Mouse (Mus musculus) liver, adult 2 months (tissue): ENCODE measurements around the gene Olfr324. TPM values are rescaled to one million over a fixed set of nuclear protein-coding genes. Genes with fewer than 3 reads are reported as not detected.

ENCODE experiments used
- DNase-seq: peaks from one replicate; pipeline ENCODE4 v3.0.0-alpha.2; 2011; ENCODE audit warnings: low read depth, low spot score; ENCODE audit errors: extremely low read depth
- H3K27ac ChIP-seq: fragments of 200-500 bp; replicated peaks from 2 replicates; pipeline ENCODE4 v1.5.1; 2012; ENCODE audit warnings: low read depth, mild to moderate bottlenecking, control low read depth, inconsistent platforms, low read length; ENCODE audit not compliant: insufficient read depth
- H3K27me3 ChIP-seq: fragments of 200-500 bp; 2 replicates; pipeline ENCODE4 v1.6.1; 2012; ENCODE audit warnings: mild to moderate bottlenecking, moderate library complexity, low read length, inconsistent platforms; ENCODE audit not compliant: control insufficient read depth, insufficient read depth
- H3K36me3 ChIP-seq: fragments of 200-500 bp; 2 replicates; pipeline ENCODE4 v1.6.1; 2012; ENCODE audit warnings: low read length, inconsistent platforms; ENCODE audit not compliant: control insufficient read depth, insufficient read depth
- H3K4me1 ChIP-seq: fragments of 200-500 bp; 2 replicates; pipeline ENCODE4 v1.6.1; 2011; ENCODE audit warnings: low read length; ENCODE audit not compliant: control insufficient read depth, insufficient read depth
- H3K4me3 ChIP-seq: fragments of 200-500 bp; 2 replicates; pipeline ENCODE4 v1.5.1; 2011; ENCODE audit warnings: low read depth, mild to moderate bottlenecking, control low read depth, low read length, moderate library complexity; ENCODE audit not compliant: insufficient read depth
- H3K79me2 ChIP-seq: fragments of 200-500 bp; 2 replicates; pipeline ENCODE4 v1.6.1; 2012; ENCODE audit warnings: inconsistent platforms, mild to moderate bottlenecking, low read length, moderate library complexity; ENCODE audit not compliant: control insufficient read depth, insufficient read depth
- H3K9ac ChIP-seq: fragments of 200-500 bp; 2 replicates; pipeline ENCODE4 v1.6.1; 2012; ENCODE audit warnings: low read depth, mild to moderate bottlenecking, control low read depth, inconsistent platforms, low read length
- CTCF ChIP-seq: fragments of 200-500 bp; IDR thresholded peaks from 2 replicates; pipeline ENCODE4 v1.5.1; 2011; ENCODE audit warnings: low read depth, low read length, control low read depth
- POLR2A ChIP-seq: fragments of 200-500 bp; IDR thresholded peaks from 2 replicates; pipeline ENCODE4 v1.6.1; 2011; ENCODE audit warnings: low read length, control low read depth; ENCODE audit not compliant: insufficient read depth; ENCODE audit errors: extremely low read depth
- WGBS: fragments of 180-500 bp; shearing (Covaris S2); methylation state at CpG from one replicate; pipeline ENCODE4 v1.1.7; 2018; 5-methylcytosine and 5-hydroxymethylcytosine counted together
- polyA plus RNA-seq: library from polyadenylated mRNA; depleted of rRNA; stranded (reverse); fragments of >200 nt; gene quantifications from 2 replicates; pipeline ENCODE4 v1.2.3, GENCODE M21; 2012
- total RNA-seq: library from RNA; depleted of rRNA; stranded (reverse); fragments of >200 nt; gene quantifications from 2 replicates; pipeline ENCODE4 v1.2.3, GENCODE M21; 2014

The Olfr324 gene
- total and polyA plus RNA-seq, 2 experiments: not detected

DNA sequence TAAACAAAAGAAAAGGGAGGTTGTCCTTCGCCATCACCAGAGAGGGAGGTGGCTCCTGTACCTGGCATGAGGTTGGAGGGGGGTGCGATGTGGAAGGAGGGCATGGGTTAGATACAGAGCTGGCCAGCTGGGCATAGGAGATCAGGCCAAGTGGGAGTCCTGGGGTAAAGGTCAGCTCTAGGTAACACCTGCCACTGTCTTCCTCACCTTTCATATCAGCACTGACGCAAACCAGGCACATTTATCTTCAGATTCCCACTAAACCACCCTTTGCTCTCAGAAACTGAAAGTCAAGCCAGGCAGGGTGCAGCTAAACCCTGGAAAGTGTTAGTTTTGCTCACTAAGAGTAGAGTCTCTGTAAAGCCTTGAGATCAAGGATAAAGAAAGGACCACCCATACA lies 23.5 kb downstream of the Olfr324 start:
- no peaks in the 10 kb centered on the region for H3K79me2 ChIP-seq
- TF ChIP-seq CTCF: no peak
- no peak for TF ChIP-seq POLR2A
- H3K27me3 ChIP-seq: no peaks in the 10 kb centered on the region
- H3K9ac ChIP-seq: no peak overlapping the region
- WGBS: 18% methylated on average over 3 of the region's 3 CpGs
- no peaks in the 10 kb centered on the region for H3K36me3 ChIP-seq
- H3K27ac ChIP-seq: no peak overlapping the region
- no peak overlapping the region for H3K4me3 ChIP-seq
- peak; percentile 57 for DNase-seq
- H3K4me1 ChIP-seq: peaks cover 9% of the 10 kb centered on the region; the same call in 1 of the 2 replicates

DNA sequence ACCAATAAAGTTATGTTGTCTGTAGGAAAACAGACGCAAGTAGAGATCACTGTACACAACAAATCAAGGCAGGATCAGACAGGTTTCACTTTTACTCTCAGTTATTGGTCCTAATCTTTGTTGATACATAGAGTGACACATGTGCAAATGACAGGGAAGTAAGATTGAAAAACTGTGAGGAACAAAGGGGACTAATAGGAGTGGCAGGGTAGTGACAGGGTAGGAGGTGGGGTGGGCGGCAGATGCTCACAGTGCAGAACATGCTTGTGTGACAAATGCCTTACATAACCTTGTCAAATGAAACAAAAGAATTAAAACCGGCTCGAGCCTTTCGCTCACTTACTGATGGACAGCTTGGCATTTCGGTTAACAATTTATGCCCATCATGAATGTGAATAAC lies 23.9 kb downstream of the Olfr324 start:
- no peaks in the 10 kb centered on the region for H3K79me2 ChIP-seq
- no peak overlapping the region for H3K9ac ChIP-seq
- DNase-seq: no peak
- 80% methylated on average over 6 of the region's 6 CpGs for WGBS
- TF ChIP-seq POLR2A: no peak
- TF ChIP-seq CTCF: no peak
- no peak overlapping the region for H3K27ac ChIP-seq
- H3K27me3 ChIP-seq: no peaks in the 10 kb centered on the region
- no peaks in the 10 kb centered on the region for H3K36me3 ChIP-seq
- H3K4me3 ChIP-seq: no peak overlapping the region
- peaks cover 9% of the 10 kb centered on the region; the same call in 1 of the 2 replicates for H3K4me1 ChIP-seq

DNA sequence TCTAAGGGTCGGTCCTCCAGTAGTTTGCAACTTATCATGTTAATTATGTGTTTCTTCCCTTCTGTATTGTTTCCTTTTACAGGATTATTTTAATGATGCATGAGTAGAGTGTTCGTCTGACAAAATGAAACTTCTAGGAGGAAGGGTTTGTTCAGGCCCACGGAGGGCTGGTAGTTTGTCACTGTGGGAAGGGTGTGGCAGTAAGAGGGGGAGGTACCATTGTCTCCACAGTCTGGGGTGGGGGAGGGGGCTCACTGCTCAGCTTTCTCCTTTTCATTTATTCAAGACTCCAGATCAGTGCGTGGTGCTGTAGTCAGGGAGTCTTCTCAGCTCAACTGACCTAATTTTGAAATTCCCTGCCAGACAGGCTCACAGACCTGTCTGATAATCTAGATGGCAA lies 31.2 kb downstream of the Olfr324 start:
- Histone ChIP-seq H3K4me3 (no peak overlapping the region), H3K27ac (no peak overlapping the region), H3K36me3 (no peaks in the 10 kb centered on the region), H3K79me2 (no peaks in the 10 kb centered on the region), H3K4me1 (no peaks in the 10 kb centered on the region), H3K9ac (no peak overlapping the region), H3K27me3 (no peaks in the 10 kb centered on the region)
- no peak for DNase-seq
- 70% methylated on average over 4 of the region's 4 CpGs for WGBS
- TF ChIP-seq CTCF: no peak
- TF ChIP-seq POLR2A: no peak

DNA sequence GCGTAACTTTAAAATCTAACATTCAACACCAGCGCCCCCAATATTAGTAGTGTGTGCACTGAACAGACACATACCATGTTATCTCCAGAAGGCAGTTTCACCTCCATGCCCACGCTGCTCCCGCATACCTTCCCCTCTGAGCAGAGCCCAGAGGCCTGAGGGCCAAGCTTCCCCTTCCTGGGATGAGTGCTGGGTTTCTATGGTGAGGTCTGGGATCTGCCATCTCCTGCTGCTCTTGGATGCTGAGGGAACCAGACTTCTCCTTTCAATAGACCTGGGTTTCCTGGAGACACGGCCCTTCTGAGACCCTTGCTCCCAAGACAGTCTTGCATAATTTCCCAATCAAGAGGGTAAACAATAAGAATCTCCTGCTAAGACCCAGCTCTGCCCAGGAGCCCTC lies 35.5 kb downstream of the Olfr324 start, which contains the start of gene Olfr323:
Gene Olfr323, minus strand, starts transcription at position 101 of the 400 bp plus-strand sequence.
- no peaks in the 10 kb centered on the region for H3K79me2 ChIP-seq
- 83% methylated on average over 5 of the region's 5 CpGs for WGBS

DNA sequence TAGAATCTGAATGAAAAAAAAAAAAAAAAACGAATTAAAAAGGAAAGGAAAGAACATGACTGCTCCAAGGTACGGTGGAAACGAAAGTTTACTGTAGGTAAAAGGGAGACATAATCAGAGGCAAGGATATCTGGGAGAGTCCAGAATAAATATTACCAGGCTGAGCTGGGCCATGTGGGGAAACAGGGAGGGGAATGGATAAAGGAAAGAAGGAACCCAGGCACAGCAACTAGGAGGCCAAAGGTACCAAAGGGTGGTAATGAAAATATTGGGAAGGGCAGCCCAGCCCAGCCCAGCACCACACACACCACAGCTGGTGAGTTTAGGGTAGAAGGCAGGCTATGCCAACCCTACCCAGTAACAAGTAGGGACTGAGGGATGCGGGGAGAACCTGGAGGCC lies 40.0 kb downstream of the Olfr324 start:
- TF ChIP-seq CTCF (no peak), POLR2A (no peak)
- H3K27ac ChIP-seq: no peak overlapping the region
- DNase-seq: no peak

More for the DNA sequence above, 35.5 kb downstream of the Olfr324 start, which contains the start of gene Olfr323:
- Histone ChIP-seq H3K9ac (no peak within 1 kb of the TSS), H3K36me3 (no peaks in the 10 kb centered on the region), H3K4me1 (no peaks in the 10 kb centered on the region), H3K27ac (no peak within 1 kb of the TSS), H3K27me3 (no peaks in the 10 kb centered on the region), H3K4me3 (no peak within 1 kb of the TSS)
- TF ChIP-seq CTCF (no peak), POLR2A (no peak)
- no peak for DNase-seq

DNA sequence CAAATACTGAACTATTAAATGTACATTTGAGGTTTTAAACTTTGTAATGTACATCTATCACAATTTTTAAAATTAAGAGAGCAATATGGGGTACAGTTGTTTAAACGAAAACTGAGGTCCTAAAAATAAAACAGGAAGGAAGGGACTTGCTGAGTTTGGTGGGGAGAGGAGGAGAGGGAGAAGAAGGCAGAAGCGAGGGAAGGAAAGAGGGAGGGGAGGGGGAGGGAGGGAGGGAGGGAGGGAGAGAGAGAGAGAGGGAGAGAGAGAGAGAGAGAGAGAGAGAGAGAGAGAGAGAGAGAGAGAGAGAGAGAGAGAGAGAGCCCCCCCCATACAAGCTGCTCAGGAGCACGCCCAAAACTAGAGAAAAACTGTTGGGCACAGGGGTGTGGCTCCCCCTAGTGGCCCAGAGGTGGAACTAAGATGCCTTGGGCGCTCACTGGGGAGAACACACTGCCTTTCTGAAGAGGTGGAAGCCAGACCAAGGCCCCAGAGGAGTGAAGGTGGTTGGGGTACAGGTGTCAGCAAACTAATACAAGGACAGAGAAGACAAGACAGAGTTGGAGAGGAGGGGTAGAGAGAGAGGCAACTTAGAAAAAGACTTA lies 41.6 kb downstream of the Olfr324 start:
- WGBS: 19% methylated on average over 4 of the region's 4 CpGs
- H3K9ac ChIP-seq: no peak overlapping the region
- H3K4me3 ChIP-seq: no peak overlapping the region
- H3K27ac ChIP-seq: no peak overlapping the region
- H3K4me1 ChIP-seq: no peaks in the 10 kb centered on the region; the same call in 1 of the 2 replicates
- H3K36me3 ChIP-seq: no peaks in the 10 kb centered on the region
- H3K27me3 ChIP-seq: peaks cover 6% of the 10 kb centered on the region
- DNase-seq: peak; percentile 17
- H3K79me2 ChIP-seq: no peaks in the 10 kb centered on the region
- TF ChIP-seq POLR2A (no peak), CTCF (peak; percentile 95)

More for the DNA sequence above, 40.0 kb downstream of the Olfr324 start:
- Histone ChIP-seq H3K36me3 (no peaks in the 10 kb centered on the region), H3K9ac (no peak overlapping the region), H3K79me2 (no peaks in the 10 kb centered on the region), H3K4me1 (no peaks in the 10 kb centered on the region), H3K4me3 (no peak overlapping the region), H3K27me3 (no peaks in the 10 kb centered on the region)
- 57% methylated on average over 4 of the region's 4 CpGs for WGBS
